Mouse (Mus musculus) embryonic fibroblast, embryonic 13.5 days (primary cell): ENCODE results near the gene Slc22a14.

Experiments used
- CTCF ChIP-seq: IDR thresholded peaks from 2 replicates; pipeline ENCODE4 v1.5.1; 2011; ENCODE audit warnings: mild to moderate bottlenecking, control low read depth, low read length, moderate library complexity, borderline replicate concordance; ENCODE audit not compliant: insufficient read depth
- POLR2A ChIP-seq: IDR thresholded peaks from 2 replicates; pipeline ENCODE4 v1.6.1; 2011; ENCODE audit warnings: low read depth, mild to moderate bottlenecking, control low read depth, low read length, moderate library complexity

DNA sequence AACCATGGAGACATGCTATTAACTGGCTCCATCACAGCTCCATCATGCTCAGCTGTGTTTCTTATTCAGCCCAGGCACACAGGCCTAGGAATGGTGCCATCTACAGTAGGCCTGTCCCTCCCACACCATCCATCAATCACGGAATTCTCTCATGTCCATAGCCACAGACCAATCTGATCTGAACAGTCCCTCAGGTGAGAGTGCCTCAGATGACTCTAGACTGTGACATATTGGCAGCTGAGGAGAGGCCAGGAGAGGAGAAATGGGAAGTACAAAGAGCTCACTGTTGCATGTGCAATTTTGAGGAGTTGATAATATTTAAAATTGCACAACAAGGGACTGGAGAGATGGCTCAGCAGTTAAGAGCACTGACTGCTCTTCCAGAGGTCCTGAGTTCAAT, 29.5 kb upstream of the Slc22a14 start:
- TF ChIP-seq CTCF (no peak), POLR2A (no peak)
